ENCODE assay signal across 21 mouse cellular contexts in genomic region chr19:17514456-17514855, GRCm38 (mm10).
"Had no signal": no experiment of that assay in that cellular context is flagged by ENCODE, and none has a peak within 500 bp of the region (broad histone marks: within the 10 kb centered on the region; RNA-seq: fewer than 3 reads in every experiment).

No protein-coding gene starts in this region.

- H3K9me3 ChIP-seq: limb, embryonic 13.5 days; liver, embryonic 12.5 days; liver, embryonic 15.5 days; lung, embryonic 15.5 days; megakaryocyte, embryonic 14.5 days; midbrain, embryonic 10.5 days had no signal

- ATAC-seq: liver, embryonic 12.5 days had no signal

- H3K4me2 ChIP-seq: limb, embryonic 13.5 days; liver, embryonic 12.5 days; liver, embryonic 15.5 days; lung, embryonic 15.5 days had no signal

- H3K27ac ChIP-seq: limb, embryonic 13.5 days; liver, embryonic 12.5 days; liver, embryonic 15.5 days; lung, embryonic 15.5 days; midbrain, embryonic 10.5 days; stomach, postnatal 0 days had no signal

- H3K36me3 ChIP-seq: limb, embryonic 13.5 days; liver, embryonic 12.5 days; liver, embryonic 15.5 days; lung, embryonic 15.5 days; midbrain, embryonic 10.5 days had no signal

- DNase-seq: kidney, postnatal 14 days; kidney, postnatal 4 days; left cerebral cortex, postnatal 4 days; liver; lung, adult 18-20 months; lung, postnatal 10 days; lung, postnatal 36 days; midbrain, embryonic 14.5 days; right cerebral cortex, adult 18-20 months; right cerebral cortex, postnatal 14 days; right cerebral cortex, postnatal 4 days; thymus, adult 2 months; thymus, postnatal 14 days; thymus, postnatal 4 days had no signal

- H3K4me3 ChIP-seq: limb, embryonic 13.5 days; liver, embryonic 12.5 days; liver, embryonic 15.5 days; lung, embryonic 15.5 days; megakaryocyte, embryonic 14.5 days; midbrain, embryonic 10.5 days had no signal

- H3K9ac ChIP-seq: limb, embryonic 13.5 days; liver, embryonic 12.5 days; liver, embryonic 15.5 days; lung, embryonic 15.5 days had no signal

- H3K27me3 ChIP-seq: limb, embryonic 13.5 days; liver, embryonic 12.5 days; liver, embryonic 15.5 days; lung, embryonic 15.5 days; megakaryocyte, embryonic 14.5 days had no signal

- H3K4me1 ChIP-seq: limb, embryonic 13.5 days; liver, embryonic 12.5 days; liver, embryonic 15.5 days; lung, embryonic 15.5 days; megakaryocyte, embryonic 14.5 days; midbrain, embryonic 10.5 days had no signal
